Mouse (Mus musculus) heart, adult 2 months (tissue): ENCODE results near the gene Slain1. TPM values are rescaled to one million over a fixed set of nuclear protein-coding genes. Genes with fewer than 3 reads are reported as not detected.

Experiments used
- DNase-seq, 2 experiments: peaks; one replicate each; pipeline ENCODE4 v3.0.0; 2021
- H3K27ac ChIP-seq: fragments of 200-600 bp; 2 replicates; pipeline ENCODE4 v1.8.1; 2022
- H3K27me3 ChIP-seq: fragments of 200-500 bp; 2 replicates; pipeline ENCODE4 v1.6.1; 2012; ENCODE audit warnings: mild to moderate bottlenecking, low read length, inconsistent platforms, mixed read lengths; ENCODE audit not compliant: control insufficient read depth, insufficient read depth
- H3K36me3 ChIP-seq: fragments of 200-500 bp; 2 replicates; pipeline ENCODE4 v1.6.1; 2012; ENCODE audit warnings: low read length, inconsistent platforms; ENCODE audit not compliant: control insufficient read depth, insufficient read depth
- H3K4me1 ChIP-seq: fragments of 200-500 bp; 2 replicates; pipeline ENCODE4 v1.6.1; 2011; ENCODE audit warnings: low read length; ENCODE audit not compliant: control insufficient read depth, insufficient read depth
- H3K4me3 ChIP-seq: fragments of 200-600 bp; 2 replicates; pipeline ENCODE4 v1.8.1; 2022
- H3K79me2 ChIP-seq: fragments of 200-500 bp; replicated peaks from 2 replicates; pipeline ENCODE4 v1.6.1; 2012; ENCODE audit warnings: mild to moderate bottlenecking, inconsistent platforms, low read length, moderate library complexity, mixed read lengths; ENCODE audit not compliant: control insufficient read depth, insufficient read depth
- H3K9ac ChIP-seq: fragments of 200-500 bp; 2 replicates; pipeline ENCODE4 v1.6.1; 2012; ENCODE audit warnings: low read depth, mild to moderate bottlenecking, control low read depth, inconsistent platforms, low read length, mixed read lengths
- CTCF ChIP-seq: fragments of 200-600 bp; IDR thresholded peaks from 2 replicates; pipeline ENCODE4 v1.8.1; 2022; ENCODE audit warnings: antibody characterized with exemption, mild to moderate bottlenecking, moderate library complexity
- EP300 ChIP-seq: fragments of 200-500 bp; IDR thresholded peaks from 2 replicates; pipeline ENCODE4 v1.6.1; 2011; ENCODE audit warnings: low read depth, low read length, control low read depth; ENCODE audit not compliant: insufficient read depth
- POLR2A ChIP-seq: fragments of 200-500 bp; IDR thresholded peaks from 2 replicates; pipeline ENCODE4 v1.6.1; 2011; ENCODE audit warnings: mild to moderate bottlenecking, low read depth, low read length, control low read depth; ENCODE audit not compliant: insufficient read depth
- WGBS: fragments of 180-500 bp; shearing (Covaris S2); methylation state at CpG from one replicate; pipeline ENCODE4 v1.1.7; 2018; 5-methylcytosine and 5-hydroxymethylcytosine counted together
- intact Hi-C: fragments of 180-260 bp; cut with DNase I; formaldehyde crosslinking; loops from one replicate; pipeline ENCODE4 v1.15.1; 2025
- long read RNA-seq: library from polyadenylated mRNA; stranded (forward); transcript quantifications from one replicate; pipeline ENCODE4 v2.0.0, GENCODE M21; 2021
- polyA plus RNA-seq: library from polyadenylated mRNA; depleted of rRNA; stranded (reverse); fragments of >200 nt; gene quantifications from 2 replicates; pipeline ENCODE4 v1.2.3, GENCODE M21; 2012; rRNA removed
- total RNA-seq, 2 experiments: library from RNA; stranded (reverse); gene quantifications; 2 replicates each; pipeline ENCODE4 v1.2.3; 2021

Slain1 gene
- under 1 TPM; 0.10 to 0.41 TPM for total RNA-seq
- 0.38 and 0.43 TPM in 2 replicates for polyA plus RNA-seq
- long read RNA-seq = 0 reads

DNA sequence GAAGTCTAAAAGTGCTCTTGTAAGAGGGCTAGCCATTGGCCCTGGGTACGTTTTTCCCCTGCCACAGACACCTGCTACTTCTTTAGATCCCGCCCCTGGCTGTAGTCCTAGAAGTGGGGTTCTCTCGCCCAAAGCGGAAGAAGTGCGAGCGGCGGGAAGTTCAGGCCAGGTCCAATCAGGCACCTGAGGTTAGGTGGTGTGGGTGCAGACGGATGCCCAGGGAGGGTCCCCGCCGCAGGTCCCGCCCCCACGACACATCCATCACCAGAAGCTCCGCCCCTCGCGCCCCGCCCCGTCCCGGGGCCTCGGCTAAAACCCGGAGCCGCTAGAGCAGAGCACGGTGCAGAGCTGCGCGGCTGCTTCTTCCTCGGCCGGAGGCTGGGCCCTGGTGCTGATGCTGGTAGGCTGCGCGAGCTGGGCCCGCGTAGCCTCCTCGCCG, at the start of gene Slain1:
TSS of gene Slain1 (plus strand) at position 333 of the 439 bp plus-strand sequence.
- Histone ChIP-seq H3K27ac (no peak within 1 kb of the TSS), H3K4me3 (peak within 1 kb of the TSS; percentile 48), H3K79me2 (no peaks in the 10 kb centered on the region), H3K4me1 (no peaks in the 10 kb centered on the region), H3K27me3 (peaks cover 15% of the 10 kb centered on the region), H3K9ac (peak within 1 kb of the TSS; percentile 29), H3K36me3 (no peaks in the 10 kb centered on the region)
- WGBS = 2% methylated on average over 32 of the region's 32 CpGs
- intact Hi-C loops = no loop called here
- TF ChIP-seq EP300 = no peak
- TF ChIP-seq POLR2A = no peak
- TF ChIP-seq CTCF = no peak
- DNase-seq = peak; percentile 52 to 81

DNA sequence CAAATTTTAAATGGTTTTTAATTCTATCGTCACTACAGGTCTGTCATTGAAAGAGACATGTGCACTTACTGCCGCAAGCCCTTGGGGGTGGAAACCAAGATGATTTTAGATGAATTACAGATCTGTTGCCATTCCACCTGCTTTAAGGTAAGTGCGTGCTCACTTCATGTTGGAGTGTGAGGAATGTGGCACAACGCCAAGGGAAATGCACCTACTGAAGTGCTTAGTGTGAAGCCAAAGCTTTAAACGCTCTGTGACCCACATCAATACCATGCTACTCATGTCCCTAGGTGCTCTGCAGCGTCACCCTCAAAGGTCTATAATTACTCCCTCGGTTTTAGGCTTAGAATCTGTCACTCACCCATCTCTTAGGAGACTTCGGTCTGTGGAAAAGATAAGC, 42.0 kb upstream of the Slain1 start:
- no peak overlapping the region for H3K27ac ChIP-seq
- TF ChIP-seq CTCF = no peak
- no peak for TF ChIP-seq POLR2A
- no peak for TF ChIP-seq EP300
- intact Hi-C loops = no loop called here

DNA sequence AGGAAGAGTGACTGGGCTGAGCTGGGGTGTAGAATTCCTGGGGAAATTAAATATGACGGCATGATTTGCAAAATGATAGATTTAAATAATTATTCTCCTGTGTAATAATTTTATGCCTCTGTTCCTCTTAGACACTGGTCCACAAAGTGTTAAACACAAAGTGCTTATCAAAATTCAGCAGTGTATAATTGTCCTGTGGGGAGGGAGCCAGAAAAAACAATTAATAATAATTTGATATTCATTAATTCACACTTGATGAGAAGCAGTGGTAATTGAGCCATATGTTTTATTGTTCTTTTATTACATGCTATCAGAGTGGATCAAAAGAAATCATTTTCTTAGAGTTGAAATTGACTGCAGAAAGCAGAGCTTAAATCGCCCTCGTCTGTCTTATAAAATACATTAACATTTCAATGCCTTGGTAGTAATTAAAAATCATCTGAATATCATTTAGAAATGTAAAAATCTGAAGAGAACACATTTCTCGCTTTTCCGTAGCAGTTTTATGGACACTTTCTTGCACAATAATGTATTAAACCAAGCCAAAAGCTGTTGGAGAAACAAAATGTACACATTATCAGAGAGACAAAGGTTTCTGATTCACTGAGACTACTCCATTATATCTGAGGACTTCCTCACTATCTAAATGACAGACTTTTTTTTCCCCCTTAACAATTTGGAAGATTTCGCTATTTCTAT, 36.3 kb upstream of the Slain1 start:
- no peaks in the 10 kb centered on the region for H3K36me3 ChIP-seq
- no peak overlapping the region for H3K4me3 ChIP-seq
- WGBS = 83% methylated on average over 6 of the region's 6 CpGs
- H3K27me3 ChIP-seq = no peaks in the 10 kb centered on the region
- TF ChIP-seq EP300 = no peak
- TF ChIP-seq CTCF = no peak
- no peak for TF ChIP-seq POLR2A
- intact Hi-C loops = no loop called here
- no peaks in the 10 kb centered on the region for H3K4me1 ChIP-seq
- no peak overlapping the region for H3K9ac ChIP-seq
- no peak for DNase-seq
- no peaks in the 10 kb centered on the region for H3K79me2 ChIP-seq
- no peak overlapping the region for H3K27ac ChIP-seq

More for the DNA sequence above, 42.0 kb upstream of the Slain1 start:
- no peaks in the 10 kb centered on the region for H3K4me1 ChIP-seq
- 82% methylated on average over 8 of the region's 8 CpGs for WGBS
- no peak for DNase-seq
- H3K36me3 ChIP-seq = no peaks in the 10 kb centered on the region
- no peak overlapping the region for H3K9ac ChIP-seq
- no peaks in the 10 kb centered on the region for H3K27me3 ChIP-seq
- H3K4me3 ChIP-seq = no peak overlapping the region
- no peaks in the 10 kb centered on the region for H3K79me2 ChIP-seq

DNA sequence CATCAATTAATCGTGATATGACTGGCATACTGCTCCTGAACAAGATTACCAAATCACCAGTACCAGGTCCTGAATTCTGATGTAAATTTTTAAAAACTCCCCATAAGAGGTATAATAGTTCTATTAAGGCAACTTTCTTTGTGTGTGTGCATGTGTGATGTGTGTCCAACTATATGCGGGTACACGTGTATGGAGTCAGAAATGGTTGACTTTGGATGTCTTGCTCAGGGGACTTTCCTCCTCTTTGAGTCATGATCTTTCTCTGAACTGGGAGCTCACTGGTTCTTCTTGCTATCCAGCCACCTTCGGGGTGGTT, 35.8 kb upstream of the Slain1 start:
- intact Hi-C loops = no loop called here
- H3K79me2 ChIP-seq = no peaks in the 10 kb centered on the region
- no peak overlapping the region for H3K27ac ChIP-seq
- TF ChIP-seq CTCF (no peak), POLR2A (no peak), EP300 (no peak)
- no peak overlapping the region for H3K4me3 ChIP-seq
- H3K9ac ChIP-seq = no peak overlapping the region
- no peak for DNase-seq
- H3K27me3 ChIP-seq = no peaks in the 10 kb centered on the region
- H3K36me3 ChIP-seq = no peaks in the 10 kb centered on the region
- WGBS = 89% methylated on average over 4 of the region's 4 CpGs
- H3K4me1 ChIP-seq = no peaks in the 10 kb centered on the region

DNA sequence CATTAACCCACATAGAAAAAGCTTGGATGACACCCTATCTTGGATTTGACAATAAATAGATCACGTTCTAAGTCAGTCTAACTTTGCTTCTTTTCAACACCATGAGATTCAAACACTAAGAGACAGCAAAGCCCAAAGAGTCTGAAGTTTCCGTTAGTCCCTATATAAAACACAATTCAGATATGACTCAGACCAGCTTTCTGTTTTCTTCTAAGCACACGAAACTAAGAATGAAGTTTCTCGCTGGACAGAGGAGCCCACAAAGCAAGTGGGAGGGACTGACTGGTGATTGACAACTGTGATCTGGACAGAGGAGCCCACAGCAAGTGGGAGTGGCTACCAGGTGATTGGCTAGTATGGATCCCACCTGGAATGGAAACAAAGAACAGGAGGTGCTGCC, 30.3 kb upstream of the Slain1 start:
- WGBS = 75% methylated on average over 4 of the region's 4 CpGs
- Histone ChIP-seq H3K36me3 (no peaks in the 10 kb centered on the region), H3K9ac (no peak overlapping the region), H3K4me3 (no peak overlapping the region), H3K27me3 (no peaks in the 10 kb centered on the region), H3K4me1 (no peaks in the 10 kb centered on the region), H3K27ac (no peak overlapping the region), H3K79me2 (no peaks in the 10 kb centered on the region)
- intact Hi-C loops = no loop called here
- TF ChIP-seq EP300 (no peak), POLR2A (no peak), CTCF (no peak)
- DNase-seq = no peak

DNA sequence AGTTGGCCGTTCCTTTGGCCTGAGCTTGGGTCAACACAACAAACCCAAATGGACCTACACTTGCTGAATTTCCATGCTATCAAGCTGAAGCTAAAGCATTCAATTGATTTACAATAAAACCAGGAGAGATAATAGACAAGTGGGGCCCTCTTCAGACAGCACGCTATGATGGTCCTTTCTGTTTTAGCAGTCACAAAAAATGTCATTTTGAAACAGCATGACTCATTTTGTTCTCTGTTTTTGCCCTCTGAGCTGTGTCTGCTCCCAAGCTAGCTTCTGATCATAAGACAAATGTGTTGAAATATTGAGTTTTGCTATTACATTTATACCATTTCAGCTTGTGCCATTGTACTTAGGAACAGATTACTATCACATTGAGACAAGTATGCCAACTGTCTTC, 28.8 kb upstream of the Slain1 start:
- intact Hi-C loops = no loop called here
- Histone ChIP-seq H3K27me3 (no peaks in the 10 kb centered on the region), H3K9ac (no peak overlapping the region), H3K4me1 (no peaks in the 10 kb centered on the region), H3K79me2 (no peaks in the 10 kb centered on the region), H3K36me3 (no peaks in the 10 kb centered on the region), H3K4me3 (no peak overlapping the region), H3K27ac (no peak overlapping the region)
- DNase-seq = no peak
- TF ChIP-seq EP300 = no peak
- TF ChIP-seq CTCF = no peak
- TF ChIP-seq POLR2A = no peak
- 79% methylated on average over 2 of the region's 2 CpGs for WGBS
